Mouse (Mus musculus) liver, adult 2 months (tissue): ENCODE results near the gene Per1.

Experiments
- CTCF ChIP-seq: fragments of 200-500 bp; IDR thresholded peaks from 2 replicates; pipeline ENCODE4 v1.5.1; 2011; ENCODE audit warnings: low read depth, low read length, control low read depth
- POLR2A ChIP-seq: fragments of 200-500 bp; IDR thresholded peaks from 2 replicates; pipeline ENCODE4 v1.6.1; 2011; ENCODE audit warnings: low read length, control low read depth; ENCODE audit not compliant: insufficient read depth; ENCODE audit errors: extremely low read depth

DNA sequence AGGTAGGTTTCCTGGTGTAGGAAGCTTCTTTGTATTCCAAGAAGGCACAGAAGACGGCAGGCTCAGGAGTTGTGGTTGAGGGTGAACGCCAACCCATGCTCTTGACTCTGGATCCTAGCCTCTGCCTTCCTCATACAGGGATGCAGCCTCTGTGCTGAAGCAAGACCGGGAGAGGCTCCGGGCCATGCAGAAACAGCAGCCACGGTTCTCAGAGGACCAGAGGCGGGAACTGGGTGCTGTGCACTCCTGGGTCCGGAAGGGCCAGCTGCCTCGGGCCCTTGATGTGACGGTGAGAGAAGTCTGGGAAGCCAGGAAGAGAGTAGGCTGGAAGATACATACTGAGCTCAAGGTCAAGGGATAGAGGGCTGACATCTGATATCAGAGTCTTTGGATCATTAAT lies 13.2 kb downstream of the Per1 start:
- TF ChIP-seq CTCF (no peak), POLR2A (no peak)
